Mouse (Mus musculus): ENCODE data around the gene Gm49388. TPM values are rescaled to one million over a fixed set of nuclear protein-coding genes. Genes with fewer than 3 reads are reported as not detected.

Gm49388 gene
- total RNA-seq, 2 experiments from 2014 or later, result 2.7 to 3.1 TPM

DNA sequence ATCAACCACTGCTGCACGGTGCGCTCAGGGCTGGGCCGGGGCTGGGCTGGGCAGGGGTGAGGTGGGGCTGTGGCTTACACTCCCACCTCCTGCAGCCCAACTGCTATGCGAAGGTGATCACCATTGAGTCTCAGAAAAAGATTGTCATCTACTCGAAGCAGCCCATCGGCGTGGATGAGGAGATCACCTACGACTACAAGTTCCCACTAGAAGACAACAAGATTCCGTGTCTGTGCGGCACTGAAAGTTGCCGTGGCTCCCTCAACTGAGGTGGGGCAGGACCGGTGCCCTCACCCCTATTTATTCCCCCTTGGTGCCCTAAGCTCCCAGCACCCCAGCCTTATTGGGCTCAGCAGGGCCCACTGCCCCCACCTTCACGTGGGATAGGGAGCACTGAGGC, 13.8 kb downstream of the Gm49388 start:
- no peak for DNase-seq
- intact Hi-C loops (cut with DNase I), result no loop called here

GRCm38 (mm10) chr7:127799738-127800137, 14.3 kb downstream of the Gm49388 start:
- intact Hi-C loops (cut with DNase I), result loop anchor here (1.0 to 5.0 kb wide), 5 partner anchors 17 to 408 kb away; partner anchors contain the start of genes Cox6a2, Zfp646 and Zfp668
- DNase-seq, result no peak

DNA sequence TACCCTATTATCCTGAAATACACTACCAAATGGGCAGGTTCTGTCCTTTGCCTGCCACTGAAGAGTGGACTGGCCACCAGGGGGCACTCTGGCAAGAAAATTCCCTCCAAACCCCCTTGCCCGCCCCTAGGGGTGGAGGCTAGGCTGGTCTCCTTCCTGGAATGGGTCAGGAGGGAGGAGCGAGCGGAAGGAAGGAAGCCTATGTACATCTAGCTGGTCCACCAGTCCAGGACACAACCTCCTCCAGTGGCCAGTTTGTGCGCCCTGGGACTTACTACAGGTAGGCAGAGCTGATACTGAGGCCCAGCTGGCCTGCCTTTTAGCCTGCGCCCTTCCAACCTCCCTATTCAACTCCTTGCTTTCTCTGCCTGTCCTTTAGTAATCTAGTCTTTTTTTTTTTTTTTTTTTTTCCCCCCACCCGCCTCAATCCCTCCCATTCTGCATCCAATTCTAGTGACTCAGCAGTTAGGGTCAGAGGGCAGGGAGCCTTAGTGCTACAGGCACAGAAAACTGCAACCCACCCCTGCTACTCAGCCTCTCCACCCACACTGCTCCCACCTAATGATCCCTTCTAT, 15.1 kb downstream of the Gm49388 start, which contains the start of gene Hsd3b7:
TSS of gene Hsd3b7 (plus strand) at position 170 of the 575 bp plus-strand sequence.
- intact Hi-C loops (cut with DNase I), result loop anchor here (1.0 to 5.0 kb wide), 5 partner anchors 16 to 407 kb away; partner anchors contain the start of genes Cox6a2, Zfp646 and Zfp668
- peak; percentile 95 to 97 for DNase-seq

- intact Hi-C loops (cut with DNase I), result loop anchor here (2.0 to 5.0 kb wide), 3 partner anchors 40 to 406 kb away; partner anchors contain the start of genes Cox6a2, Zfp646 and Zfp668
- DNase-seq, result peak; percentile 31 to 32
These were observed 15.7 kb downstream of the Gm49388 start for GRCm38 (mm10) chr7:127801010-127801621.

DNA sequence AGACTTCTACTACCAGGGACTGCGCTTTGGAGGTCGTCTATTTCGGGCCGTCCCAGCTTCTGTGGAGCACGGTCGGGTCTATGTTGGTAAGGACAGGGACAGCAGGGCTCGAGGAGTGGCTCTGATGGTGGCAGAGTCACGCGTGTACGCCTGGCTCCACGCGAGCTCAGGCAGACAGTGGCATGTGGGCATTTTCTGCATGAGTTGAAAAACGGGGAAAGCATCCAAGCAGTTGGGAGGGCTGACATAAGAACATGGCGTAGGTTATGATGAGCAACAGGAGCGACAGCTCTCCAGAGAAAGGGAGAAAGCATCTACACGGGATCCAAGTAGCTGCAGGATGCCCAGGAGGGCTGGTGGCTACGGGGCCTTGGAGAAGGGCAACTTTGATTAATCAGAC, 16.9 kb downstream of the Gm49388 start:
- no peak for DNase-seq
- intact Hi-C loops (cut with DNase I), result loop anchor here (5.0 kb wide), 2 partner anchors 75 to 405 kb away; partner anchors contain the start of genes Cox6a2, Zfp646 and Zfp668

DNA sequence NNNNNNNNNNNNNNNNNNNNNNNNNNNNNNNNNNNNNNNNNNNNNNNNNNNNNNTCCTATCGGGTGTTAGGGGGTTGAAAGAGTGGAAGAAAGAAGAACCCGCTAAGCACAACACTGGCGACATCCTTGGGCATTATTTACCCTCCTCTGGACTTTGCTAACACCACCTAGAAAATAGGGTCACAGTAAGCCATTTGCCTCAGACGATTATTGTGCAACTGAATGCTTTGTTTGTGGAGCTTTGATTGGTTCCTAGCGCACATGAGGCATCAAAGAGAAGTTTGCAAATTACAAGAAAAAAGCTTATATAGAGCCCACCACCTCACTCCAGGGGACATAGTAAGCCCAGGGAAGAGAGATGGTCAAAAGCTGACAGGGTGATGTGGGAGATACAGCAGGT, 23.4 kb downstream of the Gm49388 start:
- DNase-seq, result no peak
- intact Hi-C loops (cut with DNase I), result no loop called here

- intact Hi-C loops (cut with DNase I), result no loop called here
- no peak for DNase-seq
These were observed 24.4 kb downstream of the Gm49388 start for GRCm38 (mm10) chr7:127809846-127810245.

DNA sequence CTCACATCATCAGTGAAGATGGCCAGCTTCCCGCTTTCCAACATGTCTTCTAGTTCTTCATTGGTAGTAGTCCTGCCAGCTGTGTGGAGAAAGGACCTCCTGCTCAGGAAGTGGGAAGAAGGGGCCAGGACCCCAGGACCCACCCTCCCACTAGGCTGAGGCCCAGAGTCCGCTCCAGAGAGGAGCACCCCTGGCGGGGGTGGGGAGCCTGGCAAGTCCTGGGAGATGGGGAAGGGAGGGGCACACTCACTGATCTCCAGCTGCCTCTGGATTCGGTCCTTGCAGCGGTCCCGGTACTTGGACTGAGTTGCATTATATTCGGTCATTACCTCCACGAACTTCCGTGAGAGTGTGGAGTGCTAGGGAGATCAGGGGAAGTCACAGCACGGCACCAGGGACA, 25.2 kb downstream of the Gm49388 start:
- DNase-seq, result no peak
- intact Hi-C loops (cut with DNase I), result no loop called here

DNA sequence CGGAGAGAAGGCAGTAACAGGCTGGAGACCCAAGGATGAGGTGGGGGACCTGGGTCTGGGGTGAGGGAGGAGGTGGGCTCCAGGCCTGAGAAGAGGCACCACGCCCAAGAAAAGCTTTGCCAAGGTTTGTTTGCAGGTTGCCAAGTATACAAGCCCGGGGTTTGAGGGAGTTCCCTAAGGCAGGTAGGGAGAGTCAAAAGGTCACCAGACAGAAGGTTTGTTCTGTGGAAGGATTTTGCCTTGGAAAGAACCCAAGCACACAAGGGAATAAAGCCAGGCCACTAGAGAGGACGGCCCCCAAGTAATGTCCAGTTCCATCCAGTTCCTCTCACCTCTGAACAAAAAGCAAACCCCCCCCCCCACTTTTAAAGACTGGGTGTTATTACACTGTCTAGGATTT, 25.8 kb downstream of the Gm49388 start:
- no peak for DNase-seq
- intact Hi-C loops (cut with DNase I), result no loop called here

DNA sequence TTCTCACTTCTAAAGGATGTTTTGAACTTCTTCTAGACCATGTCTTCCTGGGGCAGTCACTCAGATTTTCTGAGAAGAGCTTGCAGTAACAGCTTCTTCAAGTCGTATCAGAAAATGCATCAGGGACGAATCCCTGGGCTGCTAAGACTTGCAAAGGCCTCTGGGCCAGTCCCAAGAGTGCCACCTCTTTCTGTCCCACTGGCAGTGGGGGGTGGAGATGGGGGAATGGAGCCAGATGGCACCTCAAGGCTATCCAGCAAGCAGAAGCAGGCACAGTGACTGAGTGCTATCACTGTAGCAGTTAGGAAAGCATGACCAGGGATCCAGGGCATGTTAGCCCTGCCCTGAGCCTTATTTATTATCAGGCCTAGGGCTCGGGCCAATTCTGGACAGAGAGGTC, 26.9 kb downstream of the Gm49388 start:
- intact Hi-C loops (cut with DNase I), result no loop called here

GRCm38 (mm10) chr7:127813821-127814220, 28.4 kb downstream of the Gm49388 start:
- no peak for DNase-seq
- intact Hi-C loops (cut with DNase I), result loop anchor here (2.0 kb wide), 1 partner anchor 29 kb away; no protein-coding TSS in a partner anchor

More for the DNA sequence above, 26.9 kb downstream of the Gm49388 start:
- no peak for DNase-seq

DNA sequence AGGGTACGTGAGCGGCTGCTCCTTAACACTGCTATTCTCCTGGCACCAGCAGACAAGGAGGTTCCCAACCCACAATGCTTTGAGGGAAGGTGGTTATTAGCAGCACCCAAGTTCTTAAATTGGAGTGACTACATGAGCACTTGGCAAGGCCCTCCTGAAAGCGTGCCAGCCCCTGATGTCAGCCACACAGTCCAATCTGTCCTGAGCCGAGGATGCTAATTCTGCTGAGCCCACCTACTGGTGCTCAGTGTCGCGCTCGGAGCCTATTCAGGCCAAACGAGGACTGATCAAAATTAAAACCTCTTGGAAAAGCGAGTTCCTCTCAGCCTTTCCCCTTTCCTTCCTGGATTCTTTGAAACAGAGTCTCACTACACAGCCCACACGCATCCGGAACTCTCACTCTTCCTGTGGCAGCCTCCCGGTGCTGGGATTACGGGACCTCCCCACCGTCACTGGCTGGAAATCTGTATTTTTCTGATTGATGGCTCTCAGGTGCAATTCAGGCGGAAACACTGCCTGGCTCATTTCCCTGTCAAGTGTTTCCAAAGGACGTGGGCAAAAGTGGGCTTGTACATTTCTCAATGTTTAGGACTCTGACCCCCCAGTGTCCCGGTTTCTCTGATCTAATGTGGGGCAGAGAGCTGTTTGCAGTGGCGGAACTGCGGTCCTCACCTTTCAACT, 29.0 kb downstream of the Gm49388 start:
- intact Hi-C loops (cut with DNase I), result loop anchor here (2.0 kb wide), 1 partner anchor 28 kb away; no protein-coding TSS in a partner anchor
- peak; percentile 90 to 92 for DNase-seq

GRCm38 (mm10) chr7:127815116-127815665, 29.8 kb downstream of the Gm49388 start:
- DNase-seq, result no peak
- intact Hi-C loops (cut with DNase I), result loop anchor here (2.0 kb wide), 1 partner anchor 28 kb away; no protein-coding TSS in a partner anchor

- peak; percentile 69 to 71 for DNase-seq
- intact Hi-C loops (cut with DNase I), result loop anchor here (1.0 to 2.0 kb wide), 2 partner anchors 16 to 27 kb away; partner anchors contain the start of gene Hsd3b7
These were observed 30.8 kb downstream of the Gm49388 start for GRCm38 (mm10) chr7:127815954-127816821.

- no peak for DNase-seq
- intact Hi-C loops (cut with DNase I), result no loop called here
These were observed 31.6 kb downstream of the Gm49388 start for GRCm38 (mm10) chr7:127817053-127817452.

DNA sequence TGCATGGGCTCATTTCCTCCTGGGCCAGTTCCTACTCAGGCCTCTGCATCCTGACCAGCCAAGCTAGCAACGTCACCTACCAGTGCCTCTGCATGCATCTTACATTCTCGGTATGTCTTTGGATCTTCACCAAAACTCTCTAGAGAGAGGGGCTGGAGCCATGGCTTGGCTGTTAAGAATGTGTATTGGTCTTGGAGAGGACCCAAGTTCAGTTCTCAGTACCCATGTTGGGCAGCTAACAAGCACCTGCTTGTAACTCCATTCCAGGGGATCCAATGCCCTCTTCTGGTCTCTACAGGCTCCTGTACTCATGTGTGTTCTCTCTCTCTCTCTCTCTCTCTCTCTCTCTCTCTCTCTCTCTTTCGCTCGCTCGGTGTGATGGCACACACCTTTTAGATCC, 32.4 kb downstream of the Gm49388 start:
- intact Hi-C loops (cut with DNase I), result no loop called here
- no peak for DNase-seq

DNA sequence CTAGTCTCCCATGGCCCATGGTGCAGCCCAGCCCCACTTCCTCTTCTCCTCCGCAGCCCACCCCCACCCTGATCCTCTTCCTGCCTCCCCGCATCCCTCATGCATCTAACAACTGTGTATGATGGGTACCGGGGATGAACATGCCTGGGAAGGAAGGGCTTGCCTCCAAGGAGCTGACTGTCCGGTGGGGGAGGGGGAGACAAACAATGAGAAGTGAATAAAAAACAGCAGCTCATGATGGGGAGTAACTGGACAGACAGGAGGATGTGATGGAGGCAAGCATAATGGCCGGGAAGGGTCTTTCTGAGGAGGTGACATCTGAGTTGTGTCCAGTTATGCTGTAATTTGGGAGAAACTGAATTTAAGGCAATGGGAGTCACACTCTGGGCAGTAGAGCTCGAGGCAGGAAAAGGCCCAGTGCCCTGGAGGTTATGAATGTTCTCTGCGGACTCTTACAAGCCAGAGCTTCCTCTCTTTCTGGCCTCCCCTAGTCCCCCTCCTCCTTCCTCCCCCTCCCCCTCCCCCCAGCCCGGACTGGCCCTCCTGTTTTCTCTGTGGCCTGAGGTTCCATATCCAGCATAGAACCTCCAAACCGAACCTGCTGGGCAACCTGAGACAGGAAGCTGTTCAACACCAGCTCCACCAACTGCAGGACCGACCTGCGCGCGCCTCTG, 35.6 kb downstream of the Gm49388 start:
- intact Hi-C loops (cut with DNase I), result no loop called here
- no peak for DNase-seq

- no peak for DNase-seq
- intact Hi-C loops (cut with DNase I), result no loop called here
These were observed 37.1 kb downstream of the Gm49388 start for GRCm38 (mm10) chr7:127822494-127822893.

Data from heart, postnatal 10 days (tissue).